Mouse (Mus musculus): ENCODE results near the gene Lipc. TPM values are rescaled to one million over a fixed set of nuclear protein-coding genes. Genes with fewer than 3 reads are reported as not detected.

The Lipc gene
- 0.25 and 0.26 TPM in 2 replicates for polyA plus RNA-seq (2012; rRNA removed; ENCODE audit: low replicate concordance)

GRCm38 (mm10) chr9:70952126-70952525 lies at the start of gene Lipc:
Lipc (minus strand) TSS chr9:70952226.

Other genes starting within 250 kb of the Lipc start
- 0.13 and 0.22 TPM in 2 replicates for gene Aqp9, start 216.5 kb upstream of the Lipc start, polyA plus RNA-seq (2012; rRNA removed; ENCODE audit: low replicate concordance)